Mouse (Mus musculus): ENCODE data around the gene Gm3033.
"Not testable (repeated sequence)": the region's sequence is repeated elsewhere in the genome, so short reads cannot be mapped to it uniquely, and the experiment has no call there.

Gene Gm3033

DNA sequence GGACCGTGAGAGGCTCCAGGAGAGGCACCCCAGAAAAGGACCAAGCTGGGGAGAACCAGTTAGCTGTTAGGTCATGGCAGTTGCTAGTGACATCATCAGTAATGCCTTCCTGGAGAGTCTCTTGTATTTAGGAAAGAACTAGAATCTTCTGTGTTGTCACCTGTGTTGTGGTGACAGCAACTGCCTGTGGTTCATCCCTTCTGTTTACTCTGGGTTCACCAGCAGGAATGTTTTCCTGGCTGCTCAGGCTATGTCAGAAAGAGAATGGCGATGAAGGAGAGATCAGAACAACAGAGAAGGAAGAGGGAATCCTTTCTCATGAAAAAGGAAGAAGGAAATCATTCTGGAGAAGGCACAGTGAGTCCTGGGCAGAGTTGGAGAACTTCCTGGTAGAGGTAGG is at the start of gene Gm3033:
TSS of gene Gm3033 (plus strand) at position 301 of the 400 bp plus-strand sequence.
- not testable (repeated sequence) for DNase-seq (ENCODE audit: low spot score)

DNA sequence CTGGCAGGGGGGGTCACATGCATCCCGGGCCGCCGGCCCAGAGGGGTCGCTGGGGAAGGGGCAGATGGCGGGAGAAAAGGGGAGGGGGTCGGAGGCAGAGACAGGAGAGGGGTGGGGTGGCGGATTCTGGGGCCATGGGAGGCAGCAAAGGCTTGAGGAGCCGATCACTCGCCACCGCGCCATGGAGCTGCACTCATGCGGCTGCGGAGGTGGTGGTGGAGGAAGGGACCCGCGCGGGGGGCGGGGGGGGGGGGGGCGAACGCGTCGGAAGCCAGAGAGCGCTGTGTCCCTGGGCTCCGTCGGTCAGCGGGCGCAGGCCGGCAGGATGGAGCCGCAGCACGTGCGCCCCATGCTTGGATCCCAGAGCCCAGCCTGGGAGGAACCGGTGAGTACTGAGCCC is 36.3 kb upstream of the Gm3033 start, which contains the start of gene Gm3002:
TSS of gene Gm3002 (plus strand) at position 301 of the 400 bp plus-strand sequence.
- DNase-seq (ENCODE audit: low spot score) = not testable (repeated sequence)

DNA sequence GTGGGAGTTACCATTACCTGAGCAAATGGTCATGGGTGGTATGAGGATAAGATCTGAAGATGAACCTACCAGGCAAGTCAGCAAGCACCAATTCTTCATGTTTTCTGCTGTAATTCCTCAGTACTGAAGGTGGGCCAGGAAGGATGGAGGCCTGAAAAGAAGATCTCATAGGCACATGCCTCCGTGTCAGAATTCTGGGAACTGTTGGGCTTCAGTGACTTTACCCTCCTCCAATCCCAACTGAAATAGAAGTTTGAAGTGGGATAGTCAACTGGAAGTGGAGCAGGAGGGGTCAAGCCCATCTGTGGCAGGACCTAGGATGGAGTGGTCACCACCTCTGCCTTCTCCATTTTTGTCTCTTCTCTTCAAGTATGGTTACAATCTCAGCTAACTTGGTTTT is 37.8 kb downstream of the Gm3033 start, which contains the start of gene Gm2916:
TSS of gene Gm2916 (plus strand) at position 301 of the 400 bp plus-strand sequence.
- DNase-seq (ENCODE audit: low spot score) = not testable (repeated sequence)
